Mouse (Mus musculus) embryo, embryonic 11 days (tissue): ENCODE data around the gene Cfhr2.
"Not testable (repeated sequence)": the region's sequence is repeated elsewhere in the genome, so short reads cannot be mapped to it uniquely, and the experiment has no call there.

Experiments used
- DNase-seq: peaks from one replicate; pipeline ENCODE4 v3.0.0-alpha.2; 2015

Gene Cfhr2

GRCm38 (mm10) chr1:139858548-139858947, at the start of gene Cfhr2:
TSS of gene Cfhr2 (minus strand) at chr1:139858702.
- DNase-seq, result no peak

- DNase-seq, result no peak
Observed at GRCm38 (mm10) chr1:139863751-139864150, 5.2 kb upstream of the Cfhr2 start.

DNA sequence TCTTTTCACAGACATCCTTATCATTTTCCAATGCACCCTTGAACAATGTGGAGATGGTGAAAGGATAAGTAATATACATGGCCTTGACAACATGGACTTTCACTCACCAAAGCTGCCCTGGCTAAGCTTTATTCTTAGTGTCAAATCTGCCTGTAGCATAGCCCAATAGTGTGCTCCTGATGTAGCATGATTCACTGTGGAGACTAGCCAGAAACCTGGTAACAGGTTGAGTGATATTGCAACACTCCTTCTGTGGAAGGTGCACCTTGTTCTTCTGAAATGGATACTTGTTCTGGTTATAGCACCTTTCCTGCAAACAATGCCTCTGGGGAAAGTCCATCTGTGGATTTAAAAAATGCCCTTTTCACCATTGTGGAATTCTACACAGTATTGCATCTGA, 1.7 kb upstream of the Cfhr2 start:
- DNase-seq, result no peak

GRCm38 (mm10) chr1:139839699-139840098, 18.8 kb downstream of the Cfhr2 start:
- no peak for DNase-seq

DNA sequence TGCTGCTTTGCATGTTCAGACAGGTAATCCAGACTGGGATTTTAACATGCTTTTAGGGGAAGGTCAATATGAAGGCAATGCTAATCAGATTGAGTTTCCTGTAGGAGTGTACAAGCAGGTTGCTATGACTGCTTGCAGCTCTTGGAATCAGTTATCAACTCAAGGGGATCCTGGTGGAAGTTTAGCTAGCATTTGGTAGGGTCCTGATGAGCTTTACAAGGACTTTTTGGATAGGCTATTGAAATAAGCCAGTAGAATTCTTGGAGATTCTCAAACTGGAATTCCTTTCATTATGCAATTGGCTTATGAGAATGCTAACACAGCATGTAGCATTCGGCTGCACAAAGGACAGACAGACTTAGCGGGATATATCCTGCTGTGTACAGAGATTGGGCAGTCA, 19.2 kb downstream of the Cfhr2 start:
- DNase-seq, result no peak

DNA sequence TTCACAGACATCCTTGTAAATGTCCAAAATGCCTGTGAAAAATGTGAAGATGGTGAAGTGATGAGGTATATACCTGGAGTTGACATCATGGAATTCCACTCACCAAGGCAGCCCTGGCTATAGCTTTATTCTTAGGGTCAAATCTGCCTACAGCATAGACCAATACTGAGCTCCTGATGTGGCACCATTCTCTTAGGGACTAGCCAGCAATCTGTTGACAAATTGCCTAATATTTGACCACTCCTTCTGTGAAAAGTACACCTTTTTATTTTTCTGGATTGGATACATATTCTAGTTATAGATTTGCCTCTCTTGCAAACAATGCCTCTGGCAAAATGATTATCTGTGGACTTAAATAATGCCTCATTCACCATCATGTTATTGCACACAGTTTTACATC, 49.9 kb downstream of the Cfhr2 start:
- no peak for DNase-seq

DNA sequence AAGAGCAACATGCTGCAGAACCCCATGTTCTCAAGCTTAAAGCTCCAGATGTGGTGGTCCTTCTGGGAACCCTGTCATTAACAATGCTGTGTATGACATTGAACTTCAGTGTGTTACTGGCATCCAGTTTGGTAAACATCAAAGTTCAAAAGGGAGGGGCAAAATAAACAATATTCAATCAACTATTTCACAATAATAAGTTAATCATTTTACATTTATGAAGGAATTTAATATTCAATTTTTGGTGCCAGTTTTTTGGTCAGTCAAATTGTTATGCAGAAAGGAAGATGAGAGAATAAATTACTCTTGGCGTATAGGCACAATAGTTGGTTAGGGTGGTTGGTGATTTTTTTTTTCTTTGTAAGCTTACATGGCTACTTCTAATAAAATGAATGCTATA, 77.4 kb downstream of the Cfhr2 start, which contains the start of gene Gm4788:
Gene Gm4788, minus strand, starts transcription at position 101 of the 400 bp plus-strand sequence.
- DNase-seq, result no peak

- DNase-seq, result not testable (repeated sequence)
Observed at GRCm38 (mm10) chr1:139769913-139770312, 88.6 kb downstream of the Cfhr2 start.
